Mouse (Mus musculus) regulatory T cell (primary cell): ENCODE measurements around the gene Qpctl.

Experiments
- in situ Hi-C: fragments of 300-600 bp; cut with MboI, MseI; formaldehyde crosslinking; loops from one replicate; pipeline ENCODE4 v1.15.1; 2025; ENCODE audit warnings: high pct_unique_total_duplicates

Qpctl gene

DNA sequence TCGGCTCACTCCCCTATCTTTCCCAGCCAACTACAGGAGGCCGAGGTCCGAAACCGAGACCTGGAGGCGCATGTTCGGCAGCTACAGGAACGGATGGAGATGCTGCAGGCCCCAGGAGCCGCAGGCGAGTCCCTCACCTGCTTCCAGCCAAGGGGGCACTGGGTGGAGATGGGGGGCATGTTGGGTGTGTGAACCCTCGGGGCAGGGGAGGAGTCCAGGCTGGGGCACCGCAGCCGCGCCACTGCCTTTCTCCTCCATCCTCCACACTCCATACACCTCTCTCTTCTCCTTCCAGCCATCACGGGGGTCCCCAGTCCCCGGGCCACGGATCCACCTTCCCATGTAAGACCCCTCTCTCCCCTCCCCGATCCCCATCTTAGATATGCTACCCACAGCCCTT, 57.2 kb downstream of the Qpctl start:
- in situ Hi-C loops = loop anchor here (5.0 kb wide), 1 partner anchor 180 kb away; the partner anchor contains the start of gene Ccdc61
